Mouse (Mus musculus) liver, embryonic 15.5 days (tissue): Measurements from ENCODE around the gene Lamb1. TPM values are rescaled to one million over a fixed set of nuclear protein-coding genes. Genes with fewer than 3 reads are reported as not detected.

Experiments
- ATAC-seq: fragments of 200-750 bp; cut with Nextera tagmentation; 2 replicates; pipeline ENCODE4 v1.8.0; 2017; ENCODE audit warnings: moderate number of reproducible peaks, mild to moderate bottlenecking, moderate library complexity; ENCODE audit not compliant: insufficient read depth
- H3K27ac ChIP-seq: fragments of 300-500 bp; sonication (generic); replicated peaks from 2 replicates; pipeline ENCODE4 v1.5.1; 2015; ENCODE audit warnings: mild to moderate bottlenecking, inconsistent platforms
- H3K27me3 ChIP-seq: fragments of 300-500 bp; sonication (generic); 2 replicates; pipeline ENCODE4 v1.6.1; 2015; ENCODE audit warnings: mild to moderate bottlenecking, inconsistent platforms
- H3K36me3 ChIP-seq: fragments of 300-500 bp; sonication (generic); replicated peaks from 2 replicates; pipeline ENCODE4 v1.6.1; 2015; ENCODE audit warnings: moderate library complexity, mild to moderate bottlenecking, inconsistent platforms
- H3K4me1 ChIP-seq: fragments of 300-500 bp; sonication (generic); replicated peaks from 2 replicates; pipeline ENCODE4 v1.6.1; 2015; ENCODE audit warnings: inconsistent platforms
- H3K4me2 ChIP-seq: fragments of 300-500 bp; sonication (generic); 2 replicates; pipeline ENCODE4 v1.6.1; 2015; ENCODE audit warnings: moderate library complexity, mild to moderate bottlenecking, inconsistent platforms
- H3K4me3 ChIP-seq: fragments of 300-500 bp; sonication (generic); replicated peaks from 2 replicates; pipeline ENCODE4 v1.5.1; 2015; ENCODE audit warnings: mild to moderate bottlenecking, inconsistent platforms
- H3K9ac ChIP-seq: fragments of 300-500 bp; sonication (generic); 2 replicates; pipeline ENCODE4 v1.6.1; 2015; ENCODE audit warnings: moderate library complexity, mild to moderate bottlenecking, inconsistent platforms
- H3K9me3 ChIP-seq: fragments of 300-500 bp; sonication (generic); replicated peaks from 2 replicates; pipeline ENCODE4 v1.6.1; 2016; ENCODE audit warnings: inconsistent platforms
- WGBS: fragments of 180-500 bp; shearing (Covaris S2); methylation state at CpG from one replicate; pipeline ENCODE4 v1.1.7; 2015; ENCODE audit warnings: mixed read lengths; ENCODE audit not compliant: insufficient replicate concordance; 5-methylcytosine and 5-hydroxymethylcytosine counted together
- polyA plus RNA-seq: library from polyadenylated mRNA; unstranded; fragments of >200 nt; fragmentation: Nextera tagmentation; extraction: Ambion mirVana; gene quantifications from 2 replicates; pipeline ENCODE4 v1.2.1, GENCODE M21; 2015

Gene Lamb1
- polyA plus RNA-seq, 1 experiment from 2014 or later: 4.0 TPM

- no peaks in the 10 kb centered on the region for H3K36me3 ChIP-seq
- 41% methylated on average over 4 of the region's 4 CpGs for WGBS
- no peaks in the 10 kb centered on the region for H3K4me1 ChIP-seq
- ATAC-seq: no peak
- H3K27ac ChIP-seq: no peak overlapping the region
- no peaks in the 10 kb centered on the region for H3K9me3 ChIP-seq
- no peak overlapping the region for H3K4me3 ChIP-seq
- H3K9ac ChIP-seq: no peak overlapping the region
- H3K27me3 ChIP-seq: no peaks in the 10 kb centered on the region
- no peak overlapping the region for H3K4me2 ChIP-seq
Observed at GRCm38 (mm10) chr12:31252259-31252658, 12.8 kb upstream of the Lamb1 start.

DNA sequence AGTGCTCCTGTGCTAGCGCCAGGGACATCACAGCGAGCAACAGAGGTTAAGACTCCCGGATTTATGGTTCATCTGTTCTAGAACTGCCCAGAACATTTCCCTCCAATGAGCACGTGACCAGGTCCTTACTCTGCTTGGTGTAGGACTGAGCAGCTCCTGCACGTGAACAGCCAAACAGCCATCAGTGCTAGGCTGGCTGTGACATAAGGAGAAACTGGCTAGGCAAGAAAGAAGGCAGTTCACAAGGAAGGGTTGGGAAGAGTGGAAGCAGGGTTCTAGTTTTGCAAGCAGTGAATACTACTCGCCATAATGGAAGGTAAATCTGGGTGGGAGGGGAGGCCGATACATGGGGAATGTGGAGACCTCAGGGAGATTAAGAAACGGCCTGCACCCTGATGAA lies 10.1 kb upstream of the Lamb1 start:
- Histone ChIP-seq H3K9me3 (no peaks in the 10 kb centered on the region), H3K27me3 (no peaks in the 10 kb centered on the region), H3K27ac (no peak overlapping the region), H3K9ac (no peak overlapping the region), H3K36me3 (no peaks in the 10 kb centered on the region), H3K4me3 (no peak overlapping the region), H3K4me2 (no peak overlapping the region), H3K4me1 (no peaks in the 10 kb centered on the region)
- ATAC-seq: no peak
- 67% methylated on average over 8 of the region's 8 CpGs for WGBS

DNA sequence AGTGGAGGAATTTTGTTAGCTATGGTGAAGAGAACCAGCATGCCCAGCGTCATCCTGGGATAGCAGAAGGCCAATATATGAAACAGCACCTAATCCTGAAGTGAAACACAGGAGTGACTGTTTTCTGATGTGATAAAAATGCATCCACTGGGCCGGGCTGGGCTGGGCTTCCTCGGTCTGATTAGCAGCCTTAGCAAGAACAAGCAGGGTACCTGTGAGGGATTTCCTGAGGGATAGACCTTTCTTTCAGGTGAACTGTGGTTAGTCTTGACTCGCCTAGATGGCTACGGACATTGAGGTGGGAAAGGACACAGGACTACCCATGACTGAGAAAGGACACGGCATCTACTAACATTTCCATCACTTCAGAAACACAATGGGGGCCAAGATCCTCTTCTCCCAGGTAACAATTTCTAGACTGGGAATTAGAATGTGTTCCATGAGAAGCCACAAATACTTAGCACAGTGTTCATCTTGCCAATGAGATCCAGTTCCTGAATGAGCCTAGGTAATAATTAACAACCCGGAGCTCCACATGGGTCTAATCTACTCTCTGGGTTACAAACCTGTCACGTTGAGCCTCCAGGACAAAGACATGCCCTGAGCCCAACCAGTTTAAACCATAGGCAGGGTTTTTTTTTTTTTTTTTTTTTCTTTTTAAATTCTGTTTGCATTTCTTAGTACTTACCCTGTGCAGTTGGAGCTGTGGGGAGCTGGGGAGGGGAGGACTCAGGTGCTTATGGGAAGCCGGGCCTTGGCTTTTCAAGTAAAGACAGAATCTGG lies 8.7 kb upstream of the Lamb1 start:
- Histone ChIP-seq H3K9ac (no peak overlapping the region), H3K27ac (no peak overlapping the region), H3K27me3 (no peaks in the 10 kb centered on the region), H3K36me3 (no peaks in the 10 kb centered on the region), H3K4me2 (no peak overlapping the region), H3K9me3 (no peaks in the 10 kb centered on the region), H3K4me3 (no peak overlapping the region), H3K4me1 (no peaks in the 10 kb centered on the region)
- ATAC-seq: peak; percentile 74
- 61% methylated on average over 9 of the region's 9 CpGs for WGBS

- Histone ChIP-seq H3K4me2 (no peak overlapping the region), H3K27ac (no peak overlapping the region), H3K4me3 (no peak overlapping the region), H3K9ac (no peak overlapping the region), H3K4me1 (no peaks in the 10 kb centered on the region), H3K9me3 (no peaks in the 10 kb centered on the region), H3K27me3 (peaks cover 41% of the 10 kb centered on the region), H3K36me3 (no peaks in the 10 kb centered on the region)
- no peak for ATAC-seq
- WGBS: 50% methylated on average over 3 of the region's 3 CpGs
Observed at GRCm38 (mm10) chr12:31261882-31262281, 3.2 kb upstream of the Lamb1 start.

DNA sequence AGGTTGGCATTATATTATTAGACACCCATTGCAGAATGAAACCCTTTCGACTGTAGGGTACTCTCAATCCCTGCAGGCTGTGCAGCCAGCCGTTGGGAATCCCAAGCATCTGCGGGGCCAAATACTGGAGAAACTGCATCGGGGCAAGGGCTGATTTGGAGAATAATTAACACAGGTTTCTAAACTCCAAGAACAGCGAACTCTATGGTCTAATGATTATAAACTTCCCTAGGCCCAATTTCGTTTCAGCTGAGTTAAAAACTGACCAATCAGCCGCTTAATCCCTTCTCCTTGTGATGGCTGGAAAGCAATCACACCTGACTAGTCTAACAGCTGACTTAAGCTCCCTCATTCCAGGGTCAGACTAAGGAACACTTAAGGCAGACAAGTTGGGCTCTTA lies 1.1 kb upstream of the Lamb1 start:
- no peak overlapping the region for H3K27ac ChIP-seq
- no peak overlapping the region for H3K9ac ChIP-seq
- no peaks in the 10 kb centered on the region for H3K9me3 ChIP-seq
- no peaks in the 10 kb centered on the region for H3K4me1 ChIP-seq
- ATAC-seq: no peak
- WGBS: 30% methylated on average over 7 of the region's 7 CpGs
- H3K4me3 ChIP-seq: no peak overlapping the region
- peaks cover 47% of the 10 kb centered on the region for H3K27me3 ChIP-seq
- no peaks in the 10 kb centered on the region for H3K36me3 ChIP-seq
- no peak overlapping the region for H3K4me2 ChIP-seq

GRCm38 (mm10) chr12:31265722-31266431 lies 843 bp downstream of the Lamb1 start:
- Histone ChIP-seq H3K27me3 (peaks cover 47% of the 10 kb centered on the region), H3K4me3 (peak overlapping the region; percentile 38), H3K4me2 (peak overlapping the region; percentile 55), H3K27ac (no peak overlapping the region), H3K9me3 (no peaks in the 10 kb centered on the region), H3K9ac (no peak overlapping the region), H3K4me1 (no peaks in the 10 kb centered on the region), H3K36me3 (no peaks in the 10 kb centered on the region)
- ATAC-seq: no peak
- WGBS: under 1% methylated on average over 50 of the region's 50 CpGs

DNA sequence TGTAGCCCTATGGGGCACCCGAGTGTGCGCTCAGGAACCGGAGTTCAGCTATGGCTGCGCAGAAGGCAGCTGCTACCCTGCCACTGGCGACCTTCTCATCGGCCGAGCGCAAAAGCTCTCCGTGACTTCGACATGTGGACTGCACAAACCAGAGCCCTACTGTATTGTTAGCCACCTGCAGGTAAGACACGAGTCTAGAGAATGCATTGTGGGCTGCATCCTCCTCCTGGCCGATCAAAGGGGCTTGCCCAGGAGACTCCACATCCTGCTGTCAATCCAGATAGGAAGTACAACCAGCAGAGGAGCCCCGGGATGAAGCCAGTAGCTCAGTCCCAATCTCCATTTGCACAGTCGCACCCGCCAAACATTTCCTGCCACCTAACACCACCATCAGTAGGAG lies 1.7 kb downstream of the Lamb1 start:
- Histone ChIP-seq H3K27me3 (peaks cover 47% of the 10 kb centered on the region), H3K9ac (no peak overlapping the region), H3K4me2 (peak overlapping the region; percentile 55), H3K9me3 (no peaks in the 10 kb centered on the region), H3K36me3 (no peaks in the 10 kb centered on the region), H3K27ac (no peak overlapping the region), H3K4me1 (no peaks in the 10 kb centered on the region; the same call in 1 of the 2 replicates), H3K4me3 (peak overlapping the region; percentile 38; the same call in 1 of the 2 replicates)
- no peak for ATAC-seq
- WGBS: 6% methylated on average over 15 of the region's 15 CpGs

DNA sequence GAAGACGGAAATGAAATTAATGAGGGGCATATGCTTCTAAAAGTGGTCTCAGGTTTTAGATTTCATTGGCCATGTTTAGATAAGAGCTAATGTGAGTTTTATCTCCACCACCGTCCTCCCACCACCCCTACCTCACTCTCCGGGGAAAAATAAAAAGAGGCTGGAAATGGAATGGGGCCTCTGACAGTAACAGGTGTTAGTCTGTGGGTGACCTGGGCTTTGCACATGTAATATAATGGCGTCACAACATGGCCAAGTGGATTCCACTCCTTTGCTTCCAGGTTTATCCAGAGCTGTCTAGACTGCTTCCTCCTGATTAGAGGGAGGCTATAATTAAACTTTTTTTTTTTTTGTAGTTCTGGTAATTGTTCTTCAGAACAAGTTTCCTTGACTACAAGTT lies 2.3 kb downstream of the Lamb1 start:
- H3K9ac ChIP-seq: no peak overlapping the region
- no peak overlapping the region for H3K4me3 ChIP-seq
- ATAC-seq: no peak
- H3K27me3 ChIP-seq: peaks cover 47% of the 10 kb centered on the region
- H3K9me3 ChIP-seq: no peaks in the 10 kb centered on the region
- H3K4me1 ChIP-seq: no peaks in the 10 kb centered on the region; the same call in 1 of the 2 replicates
- H3K4me2 ChIP-seq: 0 out of 2 replicates have a peak overlapping the region, but pooled peaks have one; percentile 55
- no peaks in the 10 kb centered on the region for H3K36me3 ChIP-seq
- WGBS: 45% methylated on average over 4 of the region's 4 CpGs
- H3K27ac ChIP-seq: no peak overlapping the region

GRCm38 (mm10) chr12:31268315-31268714 lies 3.3 kb downstream of the Lamb1 start:
- WGBS: 46% methylated on average over 3 of the region's 3 CpGs
- Histone ChIP-seq H3K27ac (no peak overlapping the region), H3K9me3 (no peaks in the 10 kb centered on the region), H3K36me3 (no peaks in the 10 kb centered on the region), H3K4me2 (no peak overlapping the region), H3K9ac (no peak overlapping the region), H3K4me1 (no peaks in the 10 kb centered on the region; the same call in 1 of the 2 replicates), H3K27me3 (peaks cover 40% of the 10 kb centered on the region), H3K4me3 (no peak overlapping the region)
- no peak for ATAC-seq

- no peak overlapping the region for H3K4me3 ChIP-seq
- no peak overlapping the region for H3K4me2 ChIP-seq
- no peaks in the 10 kb centered on the region; the same call in 1 of the 2 replicates for H3K4me1 ChIP-seq
- ATAC-seq: no peak
- H3K27me3 ChIP-seq: peaks cover 34% of the 10 kb centered on the region
- WGBS: 61% methylated on average over 12 of the region's 12 CpGs
- H3K36me3 ChIP-seq: no peaks in the 10 kb centered on the region
- H3K9ac ChIP-seq: no peak overlapping the region
- H3K27ac ChIP-seq: no peak overlapping the region
- no peaks in the 10 kb centered on the region for H3K9me3 ChIP-seq
Observed at GRCm38 (mm10) chr12:31269020-31269597, 4.1 kb downstream of the Lamb1 start.

GRCm38 (mm10) chr12:31270361-31270760 lies 5.3 kb downstream of the Lamb1 start:
- no peak overlapping the region for H3K9ac ChIP-seq
- no peak for ATAC-seq

More at GRCm38 (mm10) chr12:31270361-31270760, 5.3 kb downstream of the Lamb1 start:
- Histone ChIP-seq H3K9me3 (no peaks in the 10 kb centered on the region), H3K4me2 (no peak overlapping the region), H3K36me3 (no peaks in the 10 kb centered on the region), H3K27me3 (peaks cover 21% of the 10 kb centered on the region), H3K4me3 (no peak overlapping the region), H3K27ac (no peak overlapping the region), H3K4me1 (no peaks in the 10 kb centered on the region; the same call in 1 of the 2 replicates)
- 76% methylated on average over 10 of the region's 10 CpGs for WGBS
